Mouse (Mus musculus) embryonic facial prominence, embryonic 15.5 days (tissue): ENCODE measurements at regions not wholly inside any gene's neighbourhood (a gene's known extent, or its start where the extent isn't known, plus 50 kb on each side); places are given as distances from the start of the nearest gene placed in this dataset.

Experiments used
- ATAC-seq: fragments of 200-750 bp; cut with Nextera tagmentation; 2 replicates; pipeline ENCODE4 v1.8.0; 2017; ENCODE audit warnings: low read depth, moderate TSS enrichment; ENCODE audit not compliant: insufficient number of reproducible peaks, low FRiP score, low TSS enrichment
- H3K27ac ChIP-seq: fragments of 300-500 bp; sonication (generic); replicated peaks from 2 replicates; pipeline ENCODE4 v1.5.1; 2015; ENCODE audit warnings: mild to moderate bottlenecking, inconsistent platforms
- H3K27me3 ChIP-seq: fragments of 300-500 bp; sonication (generic); 2 replicates; pipeline ENCODE4 v1.6.1; 2015; ENCODE audit warnings: inconsistent platforms
- H3K36me3 ChIP-seq: fragments of 300-500 bp; sonication (generic); 2 replicates; pipeline ENCODE4 v1.6.1; 2015; ENCODE audit warnings: mild to moderate bottlenecking, inconsistent platforms
- H3K4me1 ChIP-seq: fragments of 300-500 bp; sonication (generic); 2 replicates; pipeline ENCODE4 v1.6.1; 2015; ENCODE audit warnings: inconsistent platforms
- H3K4me2 ChIP-seq: fragments of 300-500 bp; sonication (generic); replicated peaks from 2 replicates; pipeline ENCODE4 v1.6.1; 2015; ENCODE audit warnings: mild to moderate bottlenecking, inconsistent platforms
- H3K4me3 ChIP-seq: fragments of 300-500 bp; sonication (generic); replicated peaks from 2 replicates; pipeline ENCODE4 v1.5.1; 2015; ENCODE audit warnings: mild to moderate bottlenecking, inconsistent platforms
- H3K9ac ChIP-seq: fragments of 300-500 bp; sonication (generic); 2 replicates; pipeline ENCODE4 v1.6.1; 2015; ENCODE audit warnings: inconsistent platforms
- H3K9me3 ChIP-seq: fragments of 300-500 bp; sonication (generic); replicated peaks from 2 replicates; pipeline ENCODE4 v1.6.1; 2016; ENCODE audit warnings: inconsistent platforms
- WGBS: fragments of 180-500 bp; shearing (Covaris S2); methylation state at CpG from one replicate; pipeline ENCODE4 v1.1.7; 2015; 5-methylcytosine and 5-hydroxymethylcytosine counted together

GRCm38 (mm10) chr12:107658821-107659220 lies 170.4 kb downstream of the 3110018I06Rik start:
- Histone ChIP-seq H3K27me3 (no peaks in the 10 kb centered on the region; the same call in 1 of the 2 replicates), H3K4me1 (peaks cover 23% of the 10 kb centered on the region), H3K36me3 (no peaks in the 10 kb centered on the region), H3K27ac (no peak overlapping the region), H3K9ac (no peak overlapping the region), H3K4me3 (no peak overlapping the region), H3K4me2 (no peak overlapping the region), H3K9me3 (no peaks in the 10 kb centered on the region)
- 57% methylated on average over 9 of the region's 9 CpGs for WGBS
- no peak for ATAC-seq

GRCm38 (mm10) chr12:107662624-107663023 lies 174.2 kb downstream of the 3110018I06Rik start:
- Histone ChIP-seq H3K4me1 (peaks cover 6% of the 10 kb centered on the region), H3K27ac (no peak overlapping the region), H3K4me3 (no peak overlapping the region), H3K4me2 (no peak overlapping the region), H3K36me3 (no peaks in the 10 kb centered on the region), H3K27me3 (no peaks in the 10 kb centered on the region; the same call in 1 of the 2 replicates), H3K9ac (no peak overlapping the region), H3K9me3 (no peaks in the 10 kb centered on the region)
- no peak for ATAC-seq
- 7% methylated on average over 1 of the region's 1 CpGs for WGBS

GRCm38 (mm10) chr12:107667836-107668235 lies 179.4 kb downstream of the 3110018I06Rik start:
- no peaks in the 10 kb centered on the region for H3K9me3 ChIP-seq
- H3K36me3 ChIP-seq, result no peaks in the 10 kb centered on the region
- H3K4me3 ChIP-seq, result no peak overlapping the region
- 64% methylated on average over 3 of the region's 3 CpGs for WGBS
- H3K4me2 ChIP-seq, result no peak overlapping the region
- no peak for ATAC-seq
- H3K27ac ChIP-seq, result no peak overlapping the region
- no peaks in the 10 kb centered on the region for H3K27me3 ChIP-seq
- H3K4me1 ChIP-seq, result peaks cover 16% of the 10 kb centered on the region; the same call in 1 of the 2 replicates
- no peak overlapping the region for H3K9ac ChIP-seq

GRCm38 (mm10) chr12:107669046-107669445 lies 180.6 kb downstream of the 3110018I06Rik start:
- peaks cover 16% of the 10 kb centered on the region; the same call in 1 of the 2 replicates for H3K4me1 ChIP-seq
- H3K27me3 ChIP-seq, result no peaks in the 10 kb centered on the region
- no peak overlapping the region for H3K9ac ChIP-seq
- H3K4me3 ChIP-seq, result no peak overlapping the region
- H3K27ac ChIP-seq, result 0 out of 2 replicates have a peak overlapping the region, but pooled peaks have one; percentile 9
- no peak overlapping the region for H3K4me2 ChIP-seq
- no peak for ATAC-seq
- WGBS, result 42% methylated on average over 5 of the region's 5 CpGs
- no peaks in the 10 kb centered on the region for H3K36me3 ChIP-seq
- H3K9me3 ChIP-seq, result no peaks in the 10 kb centered on the region

GRCm38 (mm10) chr12:107669450-107669849 lies 181.0 kb downstream of the 3110018I06Rik start:
- 33% methylated on average over 6 of the region's 6 CpGs for WGBS
- H3K9me3 ChIP-seq, result no peaks in the 10 kb centered on the region

GRCm38 (mm10) chr12:107669910-107670309 lies 181.5 kb downstream of the 3110018I06Rik start:
- Histone ChIP-seq H3K36me3 (no peaks in the 10 kb centered on the region), H3K9me3 (no peaks in the 10 kb centered on the region), H3K27me3 (no peaks in the 10 kb centered on the region), H3K4me1 (peaks cover 16% of the 10 kb centered on the region; the same call in 1 of the 2 replicates), H3K4me2 (no peak overlapping the region), H3K9ac (no peak overlapping the region), H3K4me3 (no peak overlapping the region), H3K27ac (peak overlapping the region; percentile 8; the same call in 1 of the 2 replicates)
- ATAC-seq, result 0 out of 2 replicates have a peak, but pooled peaks have one; percentile 43
- 49% methylated on average over 10 of the region's 10 CpGs for WGBS

More at GRCm38 (mm10) chr12:107669450-107669849, 181.0 kb downstream of the 3110018I06Rik start:
- no peaks in the 10 kb centered on the region for H3K36me3 ChIP-seq
- no peaks in the 10 kb centered on the region for H3K27me3 ChIP-seq
- no peak for ATAC-seq
- peaks cover 16% of the 10 kb centered on the region; the same call in 1 of the 2 replicates for H3K4me1 ChIP-seq
- no peak overlapping the region for H3K4me3 ChIP-seq
- H3K27ac ChIP-seq, result 0 out of 2 replicates have a peak overlapping the region, but pooled peaks have one; percentile 8
- H3K9ac ChIP-seq, result no peak overlapping the region
- no peak overlapping the region for H3K4me2 ChIP-seq

GRCm38 (mm10) chr12:107677076-107677475 lies 188.6 kb downstream of the 3110018I06Rik start:
- H3K9me3 ChIP-seq, result no peaks in the 10 kb centered on the region
- WGBS, result 28% methylated on average over 7 of the region's 7 CpGs
- no peaks in the 10 kb centered on the region for H3K27me3 ChIP-seq
- no peak overlapping the region for H3K9ac ChIP-seq
- H3K27ac ChIP-seq, result no peak overlapping the region
- no peak overlapping the region for H3K4me3 ChIP-seq
- ATAC-seq, result no peak
- H3K36me3 ChIP-seq, result no peaks in the 10 kb centered on the region
- no peak overlapping the region for H3K4me2 ChIP-seq
- peaks cover 9% of the 10 kb centered on the region; the same call in 1 of the 2 replicates for H3K4me1 ChIP-seq

- H3K4me3 ChIP-seq, result no peak overlapping the region
- no peak overlapping the region; the same call in 1 of the 2 replicates for H3K27ac ChIP-seq
- 47% methylated on average over 2 of the region's 2 CpGs for WGBS
- no peak overlapping the region for H3K4me2 ChIP-seq
- H3K27me3 ChIP-seq, result no peaks in the 10 kb centered on the region
- no peak for ATAC-seq
- H3K36me3 ChIP-seq, result no peaks in the 10 kb centered on the region
- H3K9me3 ChIP-seq, result no peaks in the 10 kb centered on the region
- no peak overlapping the region for H3K9ac ChIP-seq
- H3K4me1 ChIP-seq, result peaks cover 18% of the 10 kb centered on the region
Observed at GRCm38 (mm10) chr12:107687447-107687846, 199.0 kb downstream of the 3110018I06Rik start.

- no peak overlapping the region for H3K4me3 ChIP-seq
- no peak for ATAC-seq
- peaks cover 18% of the 10 kb centered on the region for H3K4me1 ChIP-seq
- 67% methylated on average over 7 of the region's 7 CpGs for WGBS
- H3K9me3 ChIP-seq, result no peaks in the 10 kb centered on the region
- no peaks in the 10 kb centered on the region for H3K27me3 ChIP-seq
- no peaks in the 10 kb centered on the region for H3K36me3 ChIP-seq
- H3K4me2 ChIP-seq, result no peak overlapping the region
- no peak overlapping the region for H3K9ac ChIP-seq
- H3K27ac ChIP-seq, result no peak overlapping the region
Observed at GRCm38 (mm10) chr12:107689418-107689817, 201.0 kb downstream of the 3110018I06Rik start.

GRCm38 (mm10) chr12:107690061-107690460 lies 201.6 kb downstream of the 3110018I06Rik start:
- 86% methylated on average over 3 of the region's 3 CpGs for WGBS
- H3K9me3 ChIP-seq, result no peaks in the 10 kb centered on the region
- no peak for ATAC-seq
- H3K4me3 ChIP-seq, result no peak overlapping the region
- no peak overlapping the region for H3K9ac ChIP-seq
- no peaks in the 10 kb centered on the region for H3K27me3 ChIP-seq
- H3K27ac ChIP-seq, result no peak overlapping the region
- H3K36me3 ChIP-seq, result no peaks in the 10 kb centered on the region
- H3K4me2 ChIP-seq, result no peak overlapping the region
- H3K4me1 ChIP-seq, result peaks cover 18% of the 10 kb centered on the region

- 54% methylated on average over 6 of the region's 6 CpGs for WGBS
- H3K4me3 ChIP-seq, result no peak overlapping the region
- H3K9ac ChIP-seq, result no peak overlapping the region
- no peaks in the 10 kb centered on the region for H3K36me3 ChIP-seq
- no peaks in the 10 kb centered on the region for H3K9me3 ChIP-seq
- no peak overlapping the region for H3K27ac ChIP-seq
- ATAC-seq, result peak; percentile 60; the same call in 1 of the 2 replicates
- H3K27me3 ChIP-seq, result no peaks in the 10 kb centered on the region
- no peak overlapping the region for H3K4me2 ChIP-seq
- peaks cover 8% of the 10 kb centered on the region; the same call in 1 of the 2 replicates for H3K4me1 ChIP-seq
Observed at GRCm38 (mm10) chr12:107693693-107694092, 205.3 kb downstream of the 3110018I06Rik start.

GRCm38 (mm10) chr12:107695014-107695413 lies 206.6 kb downstream of the 3110018I06Rik start:
- Histone ChIP-seq H3K4me2 (no peak overlapping the region), H3K27ac (no peak overlapping the region), H3K9ac (no peak overlapping the region), H3K9me3 (no peaks in the 10 kb centered on the region), H3K27me3 (no peaks in the 10 kb centered on the region), H3K4me1 (peaks cover 4% of the 10 kb centered on the region; the same call in 1 of the 2 replicates), H3K36me3 (no peaks in the 10 kb centered on the region), H3K4me3 (no peak overlapping the region)
- ATAC-seq, result no peak
- WGBS, result 90% methylated on average over 2 of the region's 2 CpGs
